Mouse (Mus musculus): ENCODE measurements around the gene D030056L22Rik. TPM values are rescaled to one million over a fixed set of nuclear protein-coding genes. Genes with fewer than 3 reads are reported as not detected.

D030056L22Rik gene
- polyA plus RNA-seq, 1 experiment from 2014 or later, result 34.6 TPM

DNA sequence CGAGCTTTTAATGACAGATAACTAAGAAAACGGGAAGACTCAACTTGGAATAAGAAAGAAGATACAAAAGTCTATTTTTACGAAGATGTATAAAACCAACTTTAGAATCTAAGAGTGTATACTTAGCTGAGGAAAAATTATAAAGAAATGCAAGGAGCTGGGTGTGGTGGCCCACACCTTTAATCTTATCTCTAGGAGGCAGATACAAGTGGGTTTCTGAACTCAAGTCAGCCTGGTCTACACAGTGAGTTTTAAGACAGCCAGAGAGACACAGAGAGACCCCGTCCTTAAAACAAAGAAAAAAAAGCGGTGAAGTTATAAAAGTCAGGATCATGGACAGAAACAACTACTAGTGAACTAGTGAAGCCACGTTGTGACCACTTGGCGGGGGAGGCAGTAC lies 26.2 kb downstream of the D030056L22Rik start:
- ATAC-seq (replicated peaks; ENCODE audit: low FRiP score), result no peak

DNA sequence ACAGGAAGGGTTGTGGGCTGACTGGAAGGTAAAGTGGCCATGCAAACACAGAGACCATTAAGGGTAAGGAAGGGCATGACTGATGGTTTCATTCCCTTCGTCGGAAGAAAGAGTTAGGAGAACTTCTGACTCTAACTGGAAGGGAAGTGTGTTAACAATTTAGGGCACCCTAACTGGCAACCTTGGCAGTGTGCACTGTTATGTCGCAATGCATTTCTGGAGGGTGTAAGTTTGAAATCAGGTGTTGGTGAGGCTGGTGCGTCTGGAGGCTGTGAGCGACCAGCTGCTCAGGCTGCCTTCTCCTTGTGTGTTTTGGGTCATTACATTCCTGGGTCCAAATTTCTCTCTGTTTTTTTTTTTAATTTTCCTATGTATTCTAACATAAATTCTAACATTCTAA lies 31.0 kb downstream of the D030056L22Rik start:
- no peaks in the 10 kb centered on the region for H3K27me3 ChIP-seq
- WGBS, result 79% methylated on average over 5 of the region's 5 CpGs
- H3K4me2 ChIP-seq, result no peak overlapping the region
- no peaks in the 10 kb centered on the region for H3K9me3 ChIP-seq (replicated peaks)
- no peak overlapping the region for H3K27ac ChIP-seq
- no peak overlapping the region for H3K4me3 ChIP-seq (replicated peaks)
- H3K9ac ChIP-seq, result no peak overlapping the region
- no peaks in the 10 kb centered on the region for H3K4me1 ChIP-seq
- H3K36me3 ChIP-seq, result no peaks in the 10 kb centered on the region
- ATAC-seq (replicated peaks; ENCODE audit: low FRiP score), result no peak

More for the DNA sequence above, 26.2 kb downstream of the D030056L22Rik start:
- H3K4me1 ChIP-seq, result no peaks in the 10 kb centered on the region
- no peak overlapping the region for H3K4me3 ChIP-seq (replicated peaks)
- no peak overlapping the region for H3K27ac ChIP-seq
- H3K9ac ChIP-seq, result no peak overlapping the region
- H3K36me3 ChIP-seq, result no peaks in the 10 kb centered on the region
- no peak overlapping the region for H3K4me2 ChIP-seq
- no peaks in the 10 kb centered on the region for H3K9me3 ChIP-seq (replicated peaks)
- 82% methylated on average over 7 of the region's 7 CpGs for WGBS
- no peaks in the 10 kb centered on the region for H3K27me3 ChIP-seq

DNA sequence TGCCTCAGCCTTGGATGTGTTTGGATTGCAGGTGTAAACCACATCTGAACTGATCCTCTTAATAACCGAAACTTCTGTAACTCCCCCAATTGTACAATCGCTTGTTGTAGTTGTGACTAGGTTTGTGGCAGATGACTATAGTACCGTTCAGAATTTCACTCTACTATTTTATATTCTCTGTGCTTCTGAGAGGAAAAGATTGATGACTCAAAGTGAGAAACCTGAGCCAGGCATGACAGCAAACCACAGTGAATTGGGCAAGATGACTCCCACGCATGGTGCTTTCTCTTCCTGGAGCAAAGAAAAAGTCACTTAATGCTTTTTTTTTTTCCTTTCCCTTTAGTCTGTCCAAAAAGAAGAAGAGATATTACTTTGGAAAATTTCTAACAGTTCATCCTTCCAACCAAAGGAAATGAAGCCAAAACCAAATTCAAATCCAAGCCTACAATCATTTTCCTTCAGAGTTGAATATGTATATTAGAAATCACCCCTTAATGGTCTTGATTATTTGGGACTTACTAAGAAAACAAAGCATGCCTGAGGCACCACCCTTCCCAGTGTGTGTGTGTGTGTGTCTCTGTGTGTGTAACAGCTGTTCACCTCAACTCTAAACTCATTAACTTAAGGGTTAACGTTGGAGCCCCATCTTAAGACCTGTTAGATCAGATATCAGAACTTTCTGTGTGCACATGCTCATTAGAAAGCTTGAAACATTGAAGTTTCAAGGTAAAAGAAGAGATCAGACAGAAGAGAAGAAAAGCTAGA lies 33.8 kb downstream of the D030056L22Rik start:
- 56% methylated on average over 5 of the region's 5 CpGs for WGBS
- ATAC-seq (replicated peaks; ENCODE audit: low FRiP score), result no peak
- H3K36me3 ChIP-seq, result no peaks in the 10 kb centered on the region

DNA sequence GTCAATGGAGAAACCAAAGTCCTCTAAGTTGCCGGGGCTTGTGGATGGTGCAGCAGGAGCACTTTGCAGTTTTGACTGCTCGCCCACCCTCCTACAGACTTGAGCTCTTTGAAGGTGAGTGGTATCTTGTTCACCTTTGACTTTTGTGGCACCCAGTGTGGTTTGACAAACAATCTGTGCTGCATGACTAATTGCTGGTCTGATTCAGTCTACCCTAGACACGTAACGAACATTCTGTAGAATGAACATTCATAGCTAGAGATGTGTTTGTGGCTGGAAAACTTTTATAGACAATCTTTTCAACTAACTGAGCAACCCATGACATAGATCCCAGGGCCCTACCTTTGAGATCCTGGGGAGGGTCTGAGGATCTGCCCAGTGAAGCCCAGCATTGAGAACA lies 34.4 kb downstream of the D030056L22Rik start:
- H3K9me3 ChIP-seq (replicated peaks), result no peaks in the 10 kb centered on the region
- ATAC-seq (replicated peaks; ENCODE audit: low FRiP score), result no peak
- H3K4me2 ChIP-seq, result no peak overlapping the region
- H3K27ac ChIP-seq, result no peak overlapping the region
- H3K9ac ChIP-seq, result no peak overlapping the region
- H3K4me3 ChIP-seq (replicated peaks), result no peak overlapping the region
- H3K4me1 ChIP-seq, result peaks cover 8% of the 10 kb centered on the region; the same call in 1 of the 2 replicates
- no peaks in the 10 kb centered on the region for H3K27me3 ChIP-seq
- WGBS, result 88% methylated on average over 4 of the region's 4 CpGs
- H3K36me3 ChIP-seq, result no peaks in the 10 kb centered on the region

More for the DNA sequence above, 33.8 kb downstream of the D030056L22Rik start:
- H3K4me2 ChIP-seq, result no peak overlapping the region
- no peak overlapping the region for H3K9ac ChIP-seq
- no peaks in the 10 kb centered on the region for H3K9me3 ChIP-seq (replicated peaks)
- peaks cover 8% of the 10 kb centered on the region; the same call in 1 of the 2 replicates for H3K4me1 ChIP-seq
- no peak overlapping the region for H3K4me3 ChIP-seq (replicated peaks)
- no peak overlapping the region for H3K27ac ChIP-seq
- no peaks in the 10 kb centered on the region for H3K27me3 ChIP-seq

DNA sequence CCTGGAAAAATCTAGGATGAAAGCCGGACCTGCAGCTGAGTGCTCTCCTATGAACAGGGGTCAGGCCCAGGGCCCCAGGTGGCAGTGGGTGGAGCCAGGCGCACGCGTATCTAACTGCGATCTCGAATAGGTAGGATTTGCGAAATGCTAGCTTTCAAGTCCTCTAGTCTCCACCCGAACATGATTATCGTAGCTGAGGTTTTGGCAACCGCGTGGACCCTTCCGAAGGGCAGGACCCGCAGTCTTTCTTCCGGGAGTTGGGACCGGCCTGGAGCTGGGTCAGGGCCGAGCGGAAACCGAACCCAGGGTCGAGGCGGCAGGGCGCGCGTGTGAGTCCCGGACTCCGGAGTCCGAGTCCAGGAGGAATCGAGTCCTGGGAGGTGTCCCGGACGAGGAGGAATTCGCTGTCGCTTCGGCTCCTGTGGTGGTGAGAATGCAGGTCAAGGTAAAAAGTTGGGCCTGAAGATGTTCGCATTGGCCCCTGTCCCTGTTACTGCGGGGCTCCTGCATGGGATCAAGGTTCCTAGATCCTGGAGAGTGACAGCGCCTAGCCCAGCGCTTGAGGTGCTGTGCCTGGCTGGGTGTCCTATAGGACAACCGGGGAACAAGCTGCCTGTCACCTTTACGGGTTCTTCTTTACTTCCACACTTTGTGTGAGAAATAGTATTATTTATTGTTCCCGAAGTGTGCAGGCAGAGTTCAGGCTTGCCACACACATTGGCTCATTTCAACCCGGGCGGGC lies 36.8 kb downstream of the D030056L22Rik start, which contains the start of gene Trpm6:
TSS of gene Trpm6 (plus strand) at position 386 of the 742 bp plus-strand sequence.
- Histone ChIP-seq H3K9me3 (replicated peaks) (no peaks in the 10 kb centered on the region), H3K4me1 (peaks cover 8% of the 10 kb centered on the region; the same call in 1 of the 2 replicates), H3K27ac (no peak within 1 kb of the TSS), H3K4me2 (peak within 1 kb of the TSS; percentile 74), H3K27me3 (no peaks in the 10 kb centered on the region), H3K9ac (peak within 1 kb of the TSS; percentile 22; the same call in 1 of the 2 replicates), H3K4me3 (replicated peaks) (peak within 1 kb of the TSS; percentile 44), H3K36me3 (no peaks in the 10 kb centered on the region)
- peak; percentile 64 for ATAC-seq (replicated peaks; ENCODE audit: low FRiP score)
- WGBS, result 5% methylated on average over 41 of the region's 41 CpGs

DNA sequence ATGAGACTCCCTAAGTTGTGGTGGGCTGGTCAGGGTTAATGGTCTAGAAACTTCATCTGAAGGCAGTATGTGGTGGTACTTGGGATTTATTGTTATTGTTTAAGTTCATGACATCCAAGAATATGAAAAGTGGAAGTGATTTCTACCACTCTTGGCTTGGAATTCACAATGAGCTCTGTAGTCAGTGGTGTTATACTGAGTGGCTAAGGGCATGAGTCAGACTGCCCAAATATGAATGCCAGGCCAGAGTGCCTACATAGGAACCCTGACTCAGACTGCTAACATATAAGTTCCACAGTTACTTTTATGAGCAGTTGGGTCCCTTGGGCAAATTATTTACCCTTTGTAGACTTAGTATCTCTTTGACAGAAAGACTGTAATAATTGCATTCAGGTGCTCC lies 44.2 kb downstream of the D030056L22Rik start:
- H3K4me2 ChIP-seq, result no peak overlapping the region
- no peaks in the 10 kb centered on the region for H3K9me3 ChIP-seq (replicated peaks)
- no peak overlapping the region for H3K27ac ChIP-seq
- no peaks in the 10 kb centered on the region for H3K27me3 ChIP-seq
- ATAC-seq (replicated peaks; ENCODE audit: low FRiP score), result no peak
- peaks cover 9% of the 10 kb centered on the region; the same call in 1 of the 2 replicates for H3K4me1 ChIP-seq
- H3K4me3 ChIP-seq (replicated peaks), result no peak overlapping the region
- no peak overlapping the region for H3K9ac ChIP-seq
- no peaks in the 10 kb centered on the region for H3K36me3 ChIP-seq

DNA sequence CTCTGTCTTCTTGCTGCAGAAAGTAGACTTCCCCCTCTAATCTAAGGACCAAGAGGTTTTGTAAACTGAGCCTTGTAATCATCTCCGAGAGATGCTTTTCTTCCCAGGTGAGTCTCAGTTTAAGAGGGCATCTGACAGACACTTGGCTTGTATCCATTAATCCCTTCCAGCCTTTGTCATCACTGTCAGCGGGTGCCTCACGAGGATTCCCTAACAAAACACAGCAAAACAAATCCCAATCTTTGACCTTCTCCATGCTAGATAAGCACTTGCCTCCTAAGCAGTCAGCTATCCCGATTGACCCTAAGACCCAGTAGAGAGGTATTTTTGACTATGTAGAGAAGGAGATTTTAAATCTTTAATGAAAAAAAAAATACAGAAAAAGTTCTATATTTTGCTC lies 44.7 kb downstream of the D030056L22Rik start:
- Histone ChIP-seq H3K9me3 (replicated peaks) (no peaks in the 10 kb centered on the region), H3K4me1 (peaks cover 9% of the 10 kb centered on the region; the same call in 1 of the 2 replicates), H3K27ac (no peak overlapping the region), H3K9ac (no peak overlapping the region), H3K36me3 (no peaks in the 10 kb centered on the region), H3K4me2 (no peak overlapping the region), H3K4me3 (replicated peaks) (no peak overlapping the region), H3K27me3 (no peaks in the 10 kb centered on the region)
- 74% methylated on average over 4 of the region's 4 CpGs for WGBS
- ATAC-seq (replicated peaks; ENCODE audit: low FRiP score), result no peak

DNA sequence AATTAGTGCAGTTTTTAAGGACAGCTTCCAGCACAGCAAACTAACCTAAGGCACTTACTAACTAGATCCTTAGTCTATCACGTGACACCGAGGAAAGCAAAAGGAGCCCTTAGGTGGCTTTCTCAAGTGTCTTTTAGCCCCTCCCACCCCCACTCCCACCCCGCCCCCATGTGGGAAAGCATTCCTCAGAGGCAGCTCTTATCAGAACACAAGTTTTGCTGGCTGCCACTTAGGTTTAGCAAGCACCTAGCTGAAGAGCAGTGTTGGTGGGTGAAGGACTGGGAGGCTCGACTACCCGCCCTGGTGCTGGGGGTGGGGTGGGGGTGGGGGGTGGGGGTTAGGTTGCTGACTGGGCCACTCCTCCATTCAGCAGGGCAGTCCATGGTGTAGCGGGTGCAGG lies 45.3 kb downstream of the D030056L22Rik start:
- 0 out of 2 replicates have a peak overlapping the region, but pooled peaks have one; percentile 0 for H3K27ac ChIP-seq
- H3K9ac ChIP-seq, result no peak overlapping the region
- H3K4me2 ChIP-seq, result 0 out of 2 replicates have a peak overlapping the region, but pooled peaks have one; percentile 1
- peak; percentile 82 for ATAC-seq (replicated peaks; ENCODE audit: low FRiP score)
- 28% methylated on average over 6 of the region's 6 CpGs for WGBS
- no peaks in the 10 kb centered on the region for H3K9me3 ChIP-seq (replicated peaks)
- H3K4me3 ChIP-seq (replicated peaks), result no peak overlapping the region
- H3K27me3 ChIP-seq, result no peaks in the 10 kb centered on the region
- no peaks in the 10 kb centered on the region for H3K36me3 ChIP-seq
- peaks cover 9% of the 10 kb centered on the region; the same call in 1 of the 2 replicates for H3K4me1 ChIP-seq

DNA sequence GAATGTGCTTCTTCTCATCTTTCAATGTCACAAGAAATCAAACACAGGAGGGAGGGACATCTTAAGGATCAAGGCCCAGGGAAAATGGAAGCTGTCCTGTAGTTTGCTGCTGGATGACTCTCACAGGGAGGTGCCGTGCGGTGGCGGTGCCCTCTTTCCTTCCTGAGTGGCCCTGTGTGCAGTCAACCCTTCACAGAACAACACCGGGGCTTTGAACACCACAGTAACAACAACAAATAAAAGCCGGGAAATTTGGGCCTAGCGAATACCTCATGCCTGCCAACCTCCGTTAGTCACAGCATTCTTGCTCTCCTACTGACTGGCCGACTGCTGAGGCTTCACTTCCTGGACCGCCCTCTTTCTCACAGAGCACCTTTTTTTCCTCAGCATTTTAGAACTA lies 45.9 kb downstream of the D030056L22Rik start:
- Histone ChIP-seq H3K36me3 (no peaks in the 10 kb centered on the region), H3K27me3 (no peaks in the 10 kb centered on the region), H3K4me3 (replicated peaks) (no peak overlapping the region), H3K4me2 (0 out of 2 replicates have a peak overlapping the region, but pooled peaks have one; percentile 1), H3K4me1 (peaks cover 9% of the 10 kb centered on the region; the same call in 1 of the 2 replicates), H3K9me3 (replicated peaks) (no peaks in the 10 kb centered on the region), H3K27ac (0 out of 2 replicates have a peak overlapping the region, but pooled peaks have one; percentile 0), H3K9ac (no peak overlapping the region)
- 22% methylated on average over 9 of the region's 9 CpGs for WGBS
- ATAC-seq (replicated peaks; ENCODE audit: low FRiP score), result peak; percentile 97

DNA sequence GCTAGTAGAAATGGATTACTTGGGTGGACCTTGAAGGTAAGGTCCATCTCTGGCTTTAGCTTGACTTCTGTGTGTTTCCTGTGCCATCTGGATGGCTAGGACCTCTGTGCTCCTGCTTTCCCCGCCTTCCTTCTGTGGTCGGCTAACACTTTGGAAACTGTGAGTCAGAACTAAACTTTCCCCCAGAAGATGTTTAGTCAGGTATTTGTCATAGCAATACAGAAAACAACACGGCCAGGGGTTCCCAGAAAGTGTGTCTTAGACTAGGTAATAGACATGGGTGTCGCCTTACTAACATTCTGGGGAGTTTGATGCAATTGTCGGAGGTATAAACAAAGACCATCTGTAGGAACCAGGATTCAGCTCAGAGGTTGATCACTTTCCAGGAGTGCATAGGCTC lies 53.4 kb downstream of the D030056L22Rik start:
- H3K27me3 ChIP-seq, result no peaks in the 10 kb centered on the region
- H3K4me2 ChIP-seq, result no peak overlapping the region
- ATAC-seq (replicated peaks; ENCODE audit: low FRiP score), result no peak
- WGBS, result 78% methylated on average over 5 of the region's 5 CpGs
- H3K4me1 ChIP-seq, result no peaks in the 10 kb centered on the region
- no peak overlapping the region for H3K27ac ChIP-seq
- H3K9me3 ChIP-seq (replicated peaks), result no peaks in the 10 kb centered on the region
- no peaks in the 10 kb centered on the region for H3K36me3 ChIP-seq
- no peak overlapping the region for H3K4me3 ChIP-seq (replicated peaks)
- H3K9ac ChIP-seq, result no peak overlapping the region
